Mouse (Mus musculus) liver, embryonic 14.5 days (tissue): ENCODE measurements around the gene Aspscr1.

ENCODE experiments used
- CTCF ChIP-seq: IDR thresholded peaks from 2 replicates; pipeline ENCODE4 v1.5.1; 2016; ENCODE audit warnings: antibody characterized with exemption, low read depth, control low read depth
- EP300 ChIP-seq: IDR thresholded peaks from 2 replicates; pipeline ENCODE4 v1.6.1; 2016; ENCODE audit warnings: antibody characterized with exemption, low read depth

DNA sequence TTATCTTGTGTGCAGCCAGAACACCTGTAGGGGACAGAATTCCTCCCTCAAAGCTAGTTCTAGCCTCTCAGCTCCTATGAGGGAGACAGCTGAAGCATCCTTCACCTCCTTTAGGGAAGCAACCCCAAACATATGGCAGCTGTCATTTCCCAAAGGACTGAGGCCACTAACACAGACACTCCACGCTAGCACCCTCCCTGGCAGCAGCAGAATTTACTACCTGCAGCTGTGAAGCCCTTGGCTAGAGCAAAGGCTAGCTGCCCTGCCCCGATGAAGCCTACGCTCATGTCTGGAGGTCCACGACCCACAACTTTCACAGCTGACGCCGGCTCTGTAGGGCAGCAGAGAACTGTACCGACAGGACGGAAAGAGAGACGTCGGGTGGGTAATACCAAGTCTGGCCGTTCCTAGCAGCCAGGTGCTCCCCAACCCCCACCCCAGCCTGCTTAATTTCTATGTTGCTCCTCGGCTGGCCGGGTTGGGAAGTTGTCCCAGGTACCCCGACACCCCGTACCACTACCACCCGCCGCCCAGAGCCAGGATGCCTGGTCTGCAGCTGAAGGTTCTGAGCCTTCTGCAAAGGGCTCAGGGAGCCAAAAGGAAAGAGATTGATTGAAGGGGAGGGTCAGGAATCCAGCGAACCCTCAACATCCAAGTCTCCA, 29.7 kb upstream of the Aspscr1 start:
- TF ChIP-seq CTCF: no peak; the same call in 1 of the 2 replicates
- TF ChIP-seq EP300: no peak
